Mouse (Mus musculus): ENCODE measurements around the gene Olfr857.

DNA sequence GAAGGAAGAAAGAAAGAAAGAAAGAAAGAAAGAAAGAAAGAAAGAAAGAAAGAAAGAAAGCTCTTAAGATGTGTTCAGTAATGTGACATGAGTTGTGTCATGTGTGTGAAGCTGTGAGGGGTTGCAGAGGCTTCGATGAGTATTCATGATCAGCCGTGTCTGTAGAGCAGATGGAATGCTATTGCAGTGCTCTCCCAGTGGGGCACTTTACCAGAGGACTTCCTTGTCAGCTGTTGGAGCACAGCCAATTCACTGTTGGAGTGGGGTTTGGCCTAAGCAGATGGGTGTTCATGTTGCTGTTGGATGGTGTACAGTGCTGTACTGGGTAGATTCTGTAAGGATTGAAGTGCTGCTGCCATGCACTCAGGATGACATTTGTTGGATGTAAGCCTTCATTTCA lies 16.8 kb upstream of the Olfr857 start:
- no peak for TF ChIP-seq CTCF (IDR thresholded peaks at IDR 0.05; ENCODE audit: low read depth)
- no peak for TF ChIP-seq EP300 (IDR thresholded peaks at IDR 0.05; ENCODE audit: low read depth)

All from liver, embryonic 14.5 days (tissue).